Mouse (Mus musculus): Measurements from ENCODE around the gene Hist1h2bg. TPM values are rescaled to one million over a fixed set of nuclear protein-coding genes. Genes with fewer than 3 reads are reported as not detected.
"Not testable (repeated sequence)": the region's sequence is repeated elsewhere in the genome, so short reads cannot be mapped to it uniquely, and the experiment has no call there.

Gene Hist1h2bg
- polyA plus RNA-seq, 1 experiment: 523 TPM

DNA sequence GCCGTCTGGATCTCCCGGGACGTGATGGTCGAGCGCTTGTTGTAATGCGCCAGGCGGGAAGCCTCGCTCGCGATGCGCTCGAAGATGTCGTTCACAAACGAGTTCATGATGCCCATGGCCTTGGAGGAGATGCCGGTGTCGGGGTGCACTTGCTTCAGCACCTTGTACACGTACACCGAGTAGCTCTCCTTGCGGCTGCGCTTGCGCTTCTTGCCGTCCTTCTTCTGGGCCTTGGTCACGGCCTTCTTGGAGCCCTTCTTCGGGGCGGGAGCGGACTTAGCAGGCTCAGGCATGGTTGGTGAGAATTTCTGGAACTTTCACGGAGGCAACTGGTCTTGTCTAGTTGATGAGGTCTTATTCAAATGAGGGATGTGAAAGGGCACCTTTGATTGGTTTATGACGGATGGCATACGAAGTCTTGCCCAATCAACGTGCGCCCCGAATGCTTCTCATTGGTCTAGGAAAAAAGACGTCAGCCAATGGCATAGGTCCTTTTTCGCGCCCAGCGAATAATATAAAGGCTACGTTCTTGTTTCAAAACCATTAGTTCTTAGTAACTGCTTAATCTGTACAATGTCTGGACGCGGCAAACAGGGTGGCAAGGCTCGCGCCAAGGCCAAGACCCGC, 2.8 kb downstream of the Hist1h2bg start, which contains the start of the genes Hist1h2bf and Hist1h2ad:
Gene Hist1h2bf, minus strand, starts transcription at position 299 of the 627 bp plus-strand sequence.
Gene Hist1h2ad, plus strand, starts transcription at position 484 of the 627 bp plus-strand sequence.
- H3K4me3 ChIP-seq (ENCODE audit: control insufficient read depth, insufficient read depth, low read length): peak within 1 kb of the TSS; percentile 55
- DNase-seq: peak; percentile 89
- H3K27ac ChIP-seq (ENCODE audit: control insufficient read depth, insufficient read depth, low read length): peak within 1 kb of the TSS; percentile 94
- peak; percentile 24; the same call in 1 of the 2 replicates for TF ChIP-seq POLR2A (IDR thresholded peaks at IDR 0.05; ENCODE audit: control insufficient read depth, extremely low read depth, insufficient read depth, low read length, poor library complexity)
- not testable (repeated sequence) for H3K36me3 ChIP-seq (ENCODE audit: control insufficient read depth, insufficient read depth, low read length); H3K27me3 ChIP-seq (ENCODE audit: control insufficient read depth, insufficient read depth, low read length); H3K4me1 ChIP-seq (replicated peaks; ENCODE audit: control insufficient read depth, insufficient read depth, low read length)
- WGBS: 0% methylated on average over 40 of the region's 42 CpGs

DNA sequence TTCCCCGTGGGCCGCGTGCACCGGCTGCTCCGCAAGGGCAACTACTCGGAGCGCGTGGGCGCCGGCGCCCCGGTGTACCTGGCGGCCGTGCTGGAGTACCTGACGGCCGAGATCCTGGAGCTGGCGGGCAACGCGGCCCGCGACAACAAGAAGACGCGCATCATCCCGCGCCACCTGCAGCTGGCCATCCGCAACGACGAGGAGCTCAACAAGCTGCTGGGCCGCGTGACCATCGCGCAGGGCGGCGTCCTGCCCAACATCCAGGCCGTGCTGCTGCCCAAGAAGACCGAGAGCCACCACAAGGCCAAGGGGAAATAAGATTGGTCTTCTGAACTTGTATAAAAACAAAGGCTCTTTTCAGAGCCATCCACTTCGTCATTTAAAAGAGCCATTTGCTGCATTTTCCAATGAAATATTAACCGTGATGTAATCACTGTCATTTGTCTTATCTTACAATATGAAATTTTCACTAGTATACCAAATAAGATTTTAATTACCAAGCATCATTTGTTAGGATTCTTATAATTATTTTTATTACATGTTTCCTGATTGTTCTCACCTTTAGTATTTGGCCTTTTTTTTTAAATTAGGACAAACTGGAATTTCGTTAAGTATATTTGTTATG, 3.5 kb downstream of the Hist1h2bg start:
- not testable (repeated sequence) for H3K4me1 ChIP-seq (replicated peaks; ENCODE audit: control insufficient read depth, insufficient read depth, low read length); H3K36me3 ChIP-seq (ENCODE audit: control insufficient read depth, insufficient read depth, low read length); H3K27me3 ChIP-seq (ENCODE audit: control insufficient read depth, insufficient read depth, low read length); DNase-seq
- peak overlapping the region; percentile 47 for H3K4me3 ChIP-seq (ENCODE audit: control insufficient read depth, insufficient read depth, low read length)
- under 1% methylated on average over 13 of the region's 39 CpGs for WGBS
- H3K27ac ChIP-seq (ENCODE audit: control insufficient read depth, insufficient read depth, low read length): peak overlapping the region; percentile 94

DNA sequence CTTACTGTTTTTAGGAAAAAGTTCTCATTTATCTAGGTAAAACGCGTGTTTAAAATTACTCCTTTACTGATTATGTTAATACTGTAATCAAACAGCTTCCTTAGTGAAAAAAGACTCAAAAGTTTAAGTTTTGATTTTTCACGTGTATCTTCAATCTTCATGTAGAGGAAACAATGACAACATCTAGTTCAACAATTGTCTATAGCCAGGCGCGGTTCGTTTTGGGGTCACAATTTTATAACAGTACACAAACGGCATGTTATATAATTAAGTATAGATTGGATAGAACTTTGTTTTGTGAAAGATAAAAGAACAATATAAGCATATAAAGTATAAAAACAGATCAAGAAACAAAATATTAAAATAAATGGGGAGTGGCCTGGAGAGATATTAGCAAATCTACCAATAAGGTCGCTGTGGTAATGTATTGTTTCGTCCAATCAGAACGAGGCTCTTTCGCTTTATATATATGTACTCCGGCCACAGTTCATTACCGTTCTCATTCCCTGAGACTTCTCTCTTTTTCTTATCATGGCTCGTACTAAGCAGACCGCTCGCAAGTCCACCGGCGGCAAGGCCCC, 4.2 kb downstream of the Hist1h2bg start, which contains the start of gene Hist1h3d:
Gene Hist1h3d, plus strand, starts transcription at position 493 of the 581 bp plus-strand sequence.
- no peaks in the 10 kb centered on the region for H3K36me3 ChIP-seq (ENCODE audit: control insufficient read depth, insufficient read depth, low read length)
- TF ChIP-seq POLR2A (IDR thresholded peaks at IDR 0.05; ENCODE audit: control insufficient read depth, extremely low read depth, insufficient read depth, low read length, poor library complexity) (no peak), CTCF (IDR thresholded peaks at IDR 0.05; ENCODE audit: borderline replicate concordance, control insufficient read depth, extremely low read depth, insufficient read depth, low read length, poor library complexity) (no peak)
- peak within 1 kb of the TSS; percentile 47 for H3K4me3 ChIP-seq (ENCODE audit: control insufficient read depth, insufficient read depth, low read length)
- H3K27ac ChIP-seq (ENCODE audit: control insufficient read depth, insufficient read depth, low read length): peak within 1 kb of the TSS; percentile 94
- WGBS: under 1% methylated on average over 18 of the region's 18 CpGs
- no peaks in the 10 kb centered on the region for H3K27me3 ChIP-seq (ENCODE audit: control insufficient read depth, insufficient read depth, low read length)
- no peak for DNase-seq
- H3K4me1 ChIP-seq (replicated peaks; ENCODE audit: control insufficient read depth, insufficient read depth, low read length): peaks cover 3% of the 10 kb centered on the region

DNA sequence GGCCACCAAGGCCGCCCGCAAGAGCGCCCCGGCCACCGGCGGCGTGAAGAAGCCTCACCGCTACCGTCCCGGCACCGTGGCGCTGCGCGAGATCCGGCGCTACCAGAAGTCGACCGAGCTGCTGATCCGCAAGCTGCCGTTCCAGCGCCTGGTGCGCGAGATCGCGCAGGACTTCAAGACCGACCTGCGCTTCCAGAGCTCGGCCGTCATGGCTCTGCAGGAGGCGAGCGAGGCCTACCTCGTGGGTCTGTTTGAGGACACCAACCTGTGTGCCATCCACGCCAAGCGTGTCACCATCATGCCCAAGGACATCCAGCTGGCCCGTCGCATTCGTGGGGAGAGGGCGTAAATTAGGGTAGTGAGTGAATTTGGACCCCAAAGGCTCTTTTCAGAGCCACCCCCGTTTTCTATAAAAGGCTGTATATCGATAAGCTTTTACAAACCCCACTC, 4.7 kb downstream of the Hist1h2bg start:
- WGBS: 1% methylated on average over 17 of the region's 40 CpGs
- Histone ChIP-seq H3K27ac (ENCODE audit: control insufficient read depth, insufficient read depth, low read length) (peak overlapping the region; percentile 49), H3K4me3 (ENCODE audit: control insufficient read depth, insufficient read depth, low read length) (peak overlapping the region; percentile 43)
- H3K27me3 ChIP-seq (ENCODE audit: control insufficient read depth, insufficient read depth, low read length); H3K36me3 ChIP-seq (ENCODE audit: control insufficient read depth, insufficient read depth, low read length); DNase-seq; H3K4me1 ChIP-seq (replicated peaks; ENCODE audit: control insufficient read depth, insufficient read depth, low read length): not testable (repeated sequence)

DNA sequence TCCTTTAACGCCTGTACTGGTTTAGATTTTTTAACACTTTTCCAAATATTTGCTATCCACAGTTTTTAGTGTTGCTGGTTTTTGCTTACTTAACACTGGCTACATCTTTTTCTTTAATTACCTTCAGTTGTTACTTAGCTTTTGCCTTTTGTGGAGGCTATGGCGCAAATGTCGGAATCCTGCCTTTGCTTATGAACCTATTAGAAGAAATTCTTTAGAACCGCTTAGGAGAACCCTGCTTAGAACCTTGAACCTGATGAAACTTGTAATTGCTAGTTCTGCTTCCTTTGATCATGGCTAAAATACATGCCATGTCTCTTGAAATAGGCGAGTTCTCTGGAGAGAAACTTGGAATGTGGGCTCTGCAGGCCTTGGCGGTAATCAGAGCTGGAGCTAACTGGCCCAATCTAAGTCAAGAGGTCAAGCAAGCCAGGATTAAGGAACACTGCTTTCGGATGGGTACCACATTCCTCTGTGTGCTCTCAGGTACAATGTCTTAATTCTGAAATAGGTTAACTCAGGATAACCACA, 5.2 kb downstream of the Hist1h2bg start:
- H3K4me3 ChIP-seq (ENCODE audit: control insufficient read depth, insufficient read depth, low read length): no peak overlapping the region

DNA sequence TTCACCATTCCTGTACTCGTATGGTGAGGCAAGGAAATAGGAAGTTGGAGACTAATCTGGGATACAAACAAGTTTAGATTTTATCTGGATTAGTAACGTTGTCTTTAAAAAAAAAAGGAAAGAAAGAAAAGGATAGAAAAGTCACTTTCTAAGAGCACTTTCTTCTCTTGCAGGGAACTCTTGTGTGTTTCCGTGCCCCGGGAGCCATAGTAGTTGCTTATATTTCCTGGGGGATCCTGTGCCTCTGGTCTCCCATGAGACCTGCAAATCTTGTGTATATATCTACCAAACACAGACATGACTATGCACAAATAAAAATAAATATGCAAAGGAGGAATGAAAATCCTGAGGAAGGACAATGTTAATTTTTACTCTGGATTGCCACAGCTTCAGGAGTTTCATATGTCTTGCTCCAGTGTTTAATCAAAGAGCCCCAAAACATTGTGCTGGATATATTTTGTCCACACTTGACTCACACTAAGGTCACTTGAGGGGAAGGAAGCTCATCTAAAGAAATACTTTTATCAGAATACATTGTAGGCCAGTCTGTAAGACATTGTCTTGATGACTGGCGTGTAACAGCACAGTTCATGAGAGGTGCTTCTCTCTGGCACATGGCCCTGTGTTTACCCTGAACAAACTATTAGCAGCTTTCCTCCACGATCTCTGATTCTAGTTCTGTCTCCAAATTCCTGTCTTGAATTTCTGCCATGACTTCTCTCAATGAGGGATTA, 5.9 kb downstream of the Hist1h2bg start:
- Histone ChIP-seq H3K4me1 (replicated peaks; ENCODE audit: control insufficient read depth, insufficient read depth, low read length) (peaks cover 6% of the 10 kb centered on the region), H3K27ac (ENCODE audit: control insufficient read depth, insufficient read depth, low read length) (no peak overlapping the region; the same call in 1 of the 2 replicates), H3K4me3 (ENCODE audit: control insufficient read depth, insufficient read depth, low read length) (no peak overlapping the region), H3K27me3 (ENCODE audit: control insufficient read depth, insufficient read depth, low read length) (no peaks in the 10 kb centered on the region), H3K36me3 (ENCODE audit: control insufficient read depth, insufficient read depth, low read length) (no peaks in the 10 kb centered on the region)
- no peak for DNase-seq
- TF ChIP-seq POLR2A (IDR thresholded peaks at IDR 0.05; ENCODE audit: control insufficient read depth, extremely low read depth, insufficient read depth, low read length, poor library complexity) (no peak), CTCF (IDR thresholded peaks at IDR 0.05; ENCODE audit: borderline replicate concordance, control insufficient read depth, extremely low read depth, insufficient read depth, low read length, poor library complexity) (no peak)
- 69% methylated on average over 6 of the region's 6 CpGs for WGBS

More for the DNA sequence above, 5.2 kb downstream of the Hist1h2bg start:
- no peaks in the 10 kb centered on the region for H3K27me3 ChIP-seq (ENCODE audit: control insufficient read depth, insufficient read depth, low read length)
- H3K36me3 ChIP-seq (ENCODE audit: control insufficient read depth, insufficient read depth, low read length): no peaks in the 10 kb centered on the region
- WGBS: 53% methylated on average over 7 of the region's 7 CpGs
- TF ChIP-seq CTCF (IDR thresholded peaks at IDR 0.05; ENCODE audit: borderline replicate concordance, control insufficient read depth, extremely low read depth, insufficient read depth, low read length, poor library complexity) (no peak), POLR2A (IDR thresholded peaks at IDR 0.05; ENCODE audit: control insufficient read depth, extremely low read depth, insufficient read depth, low read length, poor library complexity) (no peak)
- DNase-seq: no peak
- peaks cover 3% of the 10 kb centered on the region for H3K4me1 ChIP-seq (replicated peaks; ENCODE audit: control insufficient read depth, insufficient read depth, low read length)
- H3K27ac ChIP-seq (ENCODE audit: control insufficient read depth, insufficient read depth, low read length): no peak overlapping the region; the same call in 1 of the 2 replicates

Measured in thymus, adult 2 months (tissue).